Mouse (Mus musculus) heart, postnatal 14 days (tissue): ENCODE measurements around the gene Ogfod1. TPM values are rescaled to one million over a fixed set of nuclear protein-coding genes. Genes with fewer than 3 reads are reported as not detected.

Experiments
- total RNA-seq, 2 experiments: library from RNA; stranded (reverse); gene quantifications; 2 replicates each; pipeline ENCODE4 v1.2.3; 2021

Gene Ogfod1
- total RNA-seq, 2 experiments from 2014 or later: 23.0 to 23.9 TPM

Other genes with a start within 250 kb of the Ogfod1 start
- 10 to 100 TPM; 20.0 to 26.8 TPM for gene Gnao1, start 227.2 kb upstream of the Ogfod1 start, total RNA-seq
- gene Amfr, start 24.4 kb upstream of the Ogfod1 start, total RNA-seq: 100 to 1,000 TPM; 108 to 112 TPM
- 10 to 100 TPM; 29.2 to 30.3 TPM for gene Nudt21, start 167 bp upstream of the Ogfod1 start, total RNA-seq
- gene Bbs2, start 61.7 kb downstream of the Ogfod1 start, total RNA-seq: 1 to 10 TPM; 5.3 to 7.9 TPM
- gene Mt4, start 100.0 kb downstream of the Ogfod1 start, total RNA-seq: not detected
- 1 to 10 TPM; 4.9 to 5.5 TPM for gene Mt3, start 115.4 kb downstream of the Ogfod1 start, total RNA-seq
- 10 to 100 TPM; 71.0 to 71.3 TPM for gene Mt2, start 135.5 kb downstream of the Ogfod1 start, total RNA-seq
- gene Mt1, start 141.9 kb downstream of the Ogfod1 start, total RNA-seq: 100 to 1,000 TPM; 388 to 401 TPM
- gene Nup93, start 177.4 kb downstream of the Ogfod1 start, total RNA-seq: 10 to 100 TPM; 17.3 to 20.2 TPM